Mouse (Mus musculus) E14TG2a.4 (cell line): ENCODE data around the gene Tiam1.

Source experiments
- CTCF ChIP-seq: conservative IDR thresholded peaks from 2 replicates; pipeline ENCODE4 v1.5.1; 2014; ENCODE audit warnings: low read length
- NANOG ChIP-seq: IDR thresholded peaks from 2 replicates; pipeline ENCODE4 v1.6.1; 2014; ENCODE audit warnings: borderline replicate concordance, low read length, mixed read lengths
- POU5F1 ChIP-seq: IDR thresholded peaks from 2 replicates; pipeline ENCODE4 v1.6.1; 2014; ENCODE audit warnings: low read length, borderline replicate concordance

DNA sequence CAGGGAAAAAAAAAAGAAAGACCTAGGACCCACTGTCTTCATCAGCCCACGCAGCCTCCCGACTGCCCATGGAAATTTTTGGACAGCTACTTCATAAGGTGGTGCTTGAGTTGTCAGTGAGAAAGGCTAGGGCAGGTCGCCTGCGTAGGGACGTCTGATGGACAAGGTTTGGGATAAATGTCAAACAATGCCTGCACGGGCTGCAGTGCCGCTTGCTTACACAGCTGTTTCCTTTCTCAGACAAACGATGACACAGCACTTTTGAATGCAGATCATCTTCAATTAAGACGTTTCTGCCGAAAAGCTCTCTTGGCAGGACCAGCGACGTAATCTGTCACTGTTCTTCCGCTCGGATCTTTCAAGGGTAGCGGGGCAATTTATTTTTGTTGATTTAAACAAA, 70.9 kb downstream of the Tiam1 start:
- no peak for TF ChIP-seq CTCF
- no peak for TF ChIP-seq NANOG
- TF ChIP-seq POU5F1: no peak
